7 mouse cellular contexts compared by ENCODE assay signal in the genomic region with DNA sequence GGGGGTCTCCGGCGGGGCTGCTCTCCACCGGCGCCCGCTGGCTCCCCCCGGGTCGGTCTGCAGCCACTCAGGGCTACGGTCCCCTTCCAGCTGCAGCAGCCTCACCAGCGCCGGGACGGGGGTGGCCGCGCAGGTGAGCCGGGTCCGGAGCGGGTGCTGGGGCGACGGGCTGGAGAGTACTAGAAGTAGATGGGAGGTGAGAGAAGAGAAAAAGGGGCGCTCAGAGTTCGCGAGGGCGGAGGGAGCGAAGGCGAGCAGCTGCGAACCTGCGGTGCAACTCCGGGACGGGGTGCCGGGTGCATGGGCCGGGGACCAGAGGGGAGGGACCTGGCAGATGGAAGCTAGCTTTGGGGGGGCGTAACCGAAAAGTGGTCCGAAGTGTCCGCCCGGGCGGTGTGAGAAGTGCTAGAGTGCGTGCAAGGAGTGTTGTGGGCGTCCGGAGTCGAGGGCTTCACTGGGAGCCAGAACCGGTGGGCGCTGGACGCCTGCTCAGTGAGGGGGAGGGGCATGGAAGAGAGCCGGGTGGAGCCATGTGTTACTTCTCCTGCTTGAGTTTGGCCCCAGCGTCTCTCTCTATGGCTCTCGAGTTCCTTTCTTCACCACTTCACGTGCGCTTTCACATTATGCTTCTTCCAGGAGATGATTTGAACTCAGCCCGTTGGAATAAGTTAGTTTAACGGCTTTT. TPM values are rescaled to one million over a fixed set of nuclear protein-coding genes. Genes with fewer than 3 reads are reported as not detected.
DNase-seq lines count a peak whose midpoint lies in the region; ATAC-seq and TF ChIP-seq lines count a peak whose summit lies in the region.

No protein-coding gene starts in this region.

- TF ChIP-seq CTCF in cortical plate, adult 2 months (IDR thresholded peaks at IDR 0.05; ENCODE audit: extremely low read depth, insufficient read depth, low read length): no peak

- no peak for TF ChIP-seq POLR2A in cortical plate, adult 2 months (IDR thresholded peaks at IDR 0.05; ENCODE audit: extremely low read depth, insufficient read depth, low read length)
- no peak for TF ChIP-seq POLR2A in limb, embryonic 14.5 days (IDR thresholded peaks at IDR 0.05; ENCODE audit: borderline replicate concordance, extremely low read depth, insufficient read depth, insufficient read length)

- no peaks in the 10 kb centered on the region for H3K36me3 ChIP-seq in limb, embryonic 14.5 days (ENCODE audit: control insufficient read depth, insufficient read depth, low read length)
- H3K36me3 ChIP-seq in midbrain, embryonic 13.5 days: no peaks in the 10 kb centered on the region

- peak; percentile 61 for ATAC-seq in limb, embryonic 14.5 days (ENCODE audit: low FRiP score, low read depth)
- ATAC-seq in midbrain, embryonic 13.5 days: peak; percentile 85

- H3K9me3 ChIP-seq in limb, embryonic 14.5 days (ENCODE audit: control insufficient read depth, low read length): no peaks in the 10 kb centered on the region
- no peaks in the 10 kb centered on the region for H3K9me3 ChIP-seq in midbrain, embryonic 13.5 days

- H3K9ac ChIP-seq in limb, embryonic 14.5 days (ENCODE audit: low read depth, low read length, severe bottlenecking): peak overlapping the region; percentile 78
- H3K9ac ChIP-seq in midbrain, embryonic 13.5 days (replicated peaks): peak overlapping the region; percentile 74

- H3K4me1 ChIP-seq in cortical plate, adult 2 months (ENCODE audit: control insufficient read depth, insufficient read depth, low read length): peaks cover 2% of the 10 kb centered on the region; the same call in 1 of the 2 replicates
- H3K4me1 ChIP-seq in limb, embryonic 14.5 days (ENCODE audit: control insufficient read depth, insufficient read depth, low read length): peaks cover 38% of the 10 kb centered on the region
- peaks cover 21% of the 10 kb centered on the region for H3K4me1 ChIP-seq in midbrain, embryonic 13.5 days (replicated peaks)

- H3K4me3 ChIP-seq in cortical plate, adult 2 months (ENCODE audit: insufficient read depth, low read length): peak overlapping the region; percentile 47
- H3K4me3 ChIP-seq in limb, embryonic 14.5 days (replicated peaks; ENCODE audit: low read length): peak overlapping the region; percentile 96
- H3K4me3 ChIP-seq in midbrain, embryonic 13.5 days (replicated peaks): peak overlapping the region; percentile 76

- no peak overlapping the region for H3K27ac ChIP-seq in cortical plate, adult 2 months (ENCODE audit: insufficient read depth, low read length)
- peak overlapping the region; percentile 50; the same call in 1 of the 2 replicates for H3K27ac ChIP-seq in limb, embryonic 14.5 days (replicated peaks; ENCODE audit: low read depth, low read length)
- H3K27ac ChIP-seq in midbrain, embryonic 13.5 days: no peak overlapping the region; the same call in 1 of the 2 replicates

- peak; percentile 86 for DNase-seq in R1 (ENCODE audit: low read depth, low spot score)
- DNase-seq in gastrocnemius, postnatal 25 days: peak; percentile 50
- DNase-seq in induced T-regulatory cell, adult 2 months (ENCODE audit: low read depth): peak; percentile 73
- peak; percentile 68 for DNase-seq in limb, embryonic 14.5 days (ENCODE audit: low spot score)
- DNase-seq in spleen, adult 18-20 months: peak; percentile 52 to 67

- no peaks in the 10 kb centered on the region for H3K27me3 ChIP-seq in limb, embryonic 14.5 days (ENCODE audit: control insufficient read depth, insufficient read depth, low read length)
- peaks cover 24% of the 10 kb centered on the region for H3K27me3 ChIP-seq in midbrain, embryonic 13.5 days

- H3K4me2 ChIP-seq in limb, embryonic 14.5 days (replicated peaks; ENCODE audit: low read depth, low read length, severe bottlenecking): peak overlapping the region; percentile 74
- H3K4me2 ChIP-seq in midbrain, embryonic 13.5 days (replicated peaks): peak overlapping the region; percentile 96

- WGBS in limb, embryonic 14.5 days: 1% methylated on average over 33 of the region's 50 CpGs
- under 1% methylated on average over 47 of the region's 50 CpGs for WGBS in midbrain, embryonic 13.5 days

RNA-seq across cellular contexts. Expression of a gene that starts 0.5 kb away (rescaled TPM):
- 7.5 and 7.7 TPM in 2 replicates for polyA plus RNA-seq in cortical plate, adult 2 months (2012; rRNA removed)
- 1 to 10 TPM; 4.2 to 4.5 TPM for total RNA-seq in gastrocnemius, postnatal 25 days (2021)
- polyA plus RNA-seq in limb, embryonic 14.5 days (2012; rRNA removed): 48.3 and 59.6 TPM in 2 replicates
- polyA plus RNA-seq in limb, embryonic 14.5 days (2014; fragmentation: Nextera tagmentation; extraction: Ambion mirVana): 19.3 and 22.1 TPM in 2 replicates
- polyA plus RNA-seq in midbrain, embryonic 13.5 days (2015; fragmentation: Nextera tagmentation; extraction: Ambion mirVana): 2.3 and 2.8 TPM in 2 replicates

RNA-seq across cellular contexts. Expression of a gene that starts 27.2 kb away (rescaled TPM):
- polyA plus RNA-seq in cortical plate, adult 2 months (2012; rRNA removed): 51.1 and 51.8 TPM in 2 replicates
- 10 to 100 TPM; 16.9 to 19.6 TPM for total RNA-seq in gastrocnemius, postnatal 25 days (2021)
- 49.7 and 51.4 TPM in 2 replicates for polyA plus RNA-seq in limb, embryonic 14.5 days (2012; rRNA removed)
- 58.5 and 60.1 TPM in 2 replicates for polyA plus RNA-seq in limb, embryonic 14.5 days (2014; fragmentation: Nextera tagmentation; extraction: Ambion mirVana)
- polyA plus RNA-seq in midbrain, embryonic 13.5 days (2015; fragmentation: Nextera tagmentation; extraction: Ambion mirVana): 63.8 and 66.1 TPM in 2 replicates

RNA-seq across cellular contexts. Expression of a gene that starts 47.2 kb away (rescaled TPM):
- polyA plus RNA-seq in cortical plate, adult 2 months (2012; rRNA removed): 77.9 and 78.2 TPM in 2 replicates
- total RNA-seq in gastrocnemius, postnatal 25 days (2021): 10 to 100 TPM; 38.8 to 40.7 TPM
- polyA plus RNA-seq in limb, embryonic 14.5 days (2012; rRNA removed): 98.1 and 116 TPM in 2 replicates
- polyA plus RNA-seq in limb, embryonic 14.5 days (2014; fragmentation: Nextera tagmentation; extraction: Ambion mirVana): 110 and 117 TPM in 2 replicates
- polyA plus RNA-seq in midbrain, embryonic 13.5 days (2015; fragmentation: Nextera tagmentation; extraction: Ambion mirVana): 149 and 151 TPM in 2 replicates
